Mouse (Mus musculus) olfactory bulb, adult 2 months (tissue): ENCODE measurements around the gene Gm20422.
A peak's percentile ranks its signal among the peaks of the same experiment; 100 is the strongest.

Source experiments
- CTCF ChIP-seq: fragments of 200-500 bp; IDR thresholded peaks from 2 replicates; pipeline ENCODE4 v1.5.1; 2012; ENCODE audit warnings: low read depth, mild to moderate bottlenecking, low read length, moderate library complexity; ENCODE audit not compliant: insufficient read depth
- POLR2A ChIP-seq: fragments of 200-500 bp; IDR thresholded peaks from 2 replicates; pipeline ENCODE4 v1.6.1; 2012; ENCODE audit warnings: mild to moderate bottlenecking, low read depth, low read length, moderate library complexity; ENCODE audit not compliant: insufficient read depth

- TF ChIP-seq CTCF, result no peak
- peak; percentile 93 for TF ChIP-seq POLR2A
These were observed 58.1 kb downstream of the Gm20422 start for GRCm38 (mm10) chr8:69716403-69717231.
